Mouse (Mus musculus): ENCODE measurements around the gene Nsun2.

- no peak for TF ChIP-seq CTCF (IDR thresholded peaks at IDR 0.05; ENCODE audit: extremely low read depth, insufficient read depth, low read length)
- no peak for TF ChIP-seq POLR2A (IDR thresholded peaks at IDR 0.05; ENCODE audit: extremely low read depth, insufficient read depth, low read length)
These were observed 35.3 kb upstream of the Nsun2 start for GRCm38 (mm10) chr13:69498276-69498675.

All from cortical plate, adult 2 months (tissue).